ENCODE assay signal across 22 mouse cellular contexts in the genomic region with DNA sequence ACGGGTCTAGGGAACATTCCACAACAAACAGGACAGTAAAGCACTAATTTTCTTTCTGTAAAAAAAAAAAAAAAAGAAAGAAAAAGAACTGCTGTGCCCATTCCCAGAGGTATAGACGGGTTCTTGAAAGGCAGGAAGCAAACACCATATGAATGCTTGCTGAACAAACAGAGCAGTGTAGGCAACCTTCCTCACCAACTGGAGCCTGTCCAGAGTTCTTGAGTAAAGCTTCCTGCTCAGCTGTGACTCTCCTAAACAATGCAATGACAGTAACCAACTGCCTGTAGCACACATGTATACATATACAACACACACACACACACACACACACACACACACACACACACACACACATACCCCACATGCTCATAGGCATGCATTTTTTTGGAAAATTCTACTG. TPM values are rescaled to one million over a fixed set of nuclear protein-coding genes. Genes with fewer than 3 reads are reported as not detected.
DNase-seq lines count a peak whose midpoint lies in the region; ATAC-seq and TF ChIP-seq lines count a peak whose summit lies in the region.
"Had no signal": no experiment of that assay in that cellular context is flagged by ENCODE, and none has a peak within 500 bp of the region (broad histone marks: within the 10 kb centered on the region; RNA-seq: fewer than 3 reads in every experiment).

No protein-coding gene starts in this region.

- peak overlapping the region; percentile 27 to 47; a peak in 2 of 4 replicates for H3K27ac ChIP-seq in heart, embryonic 14.5 days (replicated peaks in 1 of 2; ENCODE audit: control insufficient read depth in 1 of 2, insufficient read depth in 1 of 2, low read depth in 2 of 2, low read length in 2 of 2)
- H3K27ac ChIP-seq in limb, embryonic 14.5 days (replicated peaks; ENCODE audit: low read depth, low read length), result no peak overlapping the region
- H3K27ac ChIP-seq in limb, embryonic 10.5 days, result no peak overlapping the region
- H3K27ac ChIP-seq in stomach, embryonic 16.5 days (ENCODE audit: low read length), result 0 out of 2 replicates have a peak overlapping the region, but pooled peaks have one; percentile 28
- H3K27ac ChIP-seq: forebrain, embryonic 12.5 days; hindbrain, embryonic 12.5 days; limb, embryonic 13.5 days; liver, embryonic 15.5 days; midbrain, embryonic 12.5 days had no signal

- 43% methylated on average over 2 of the region's 2 CpGs for WGBS in heart, embryonic 14.5 days
- WGBS in limb, embryonic 14.5 days, result 76% methylated on average over 2 of the region's 2 CpGs
- 79% methylated on average over 2 of the region's 2 CpGs for WGBS in limb, embryonic 10.5 days
- 53% methylated on average over 2 of the region's 2 CpGs for WGBS in stomach, embryonic 16.5 days

- DNase-seq in heart, adult 11 months, result no peak
- peak; percentile 7 for DNase-seq in limb, embryonic 14.5 days (ENCODE audit: low spot score)
- DNase-seq in limb, embryonic 10.5 days (ENCODE audit: low spot score), result no peak
- DNase-seq in NIH3T3 (ENCODE audit: low read depth), result peak; percentile 11
- no peak for DNase-seq in thymus, adult 18-20 months
- DNase-seq: adrenal gland, adult 2 months; cerebellum, adult 2 months; cerebellum, postnatal 36 days; gastrocnemius, postnatal 14 days; heart, postnatal 10 days; right cerebral cortex, postnatal 4 days; thymus, postnatal 4 days had no signal

- H3K27me3 ChIP-seq in heart, embryonic 14.5 days (ENCODE audit: control insufficient read depth, insufficient read depth, low read length), result no peaks in the 10 kb centered on the region
- no peaks in the 10 kb centered on the region for H3K27me3 ChIP-seq in limb, embryonic 14.5 days (ENCODE audit: control insufficient read depth, insufficient read depth, low read length)
- no peaks in the 10 kb centered on the region for H3K27me3 ChIP-seq in limb, embryonic 10.5 days (ENCODE audit: low read depth, poor library complexity, severe bottlenecking)
- H3K27me3 ChIP-seq in stomach, embryonic 16.5 days (ENCODE audit: control insufficient read depth, insufficient read depth, low read length), result no peaks in the 10 kb centered on the region
- H3K27me3 ChIP-seq: forebrain, embryonic 12.5 days; hindbrain, embryonic 12.5 days; limb, embryonic 13.5 days; liver, embryonic 15.5 days; midbrain, embryonic 12.5 days had no signal

- no peaks in the 10 kb centered on the region for H3K4me1 ChIP-seq in heart, embryonic 14.5 days (ENCODE audit: control insufficient read depth in 2 of 2, insufficient read depth in 2 of 2, low read length in 2 of 2)
- no peaks in the 10 kb centered on the region for H3K4me1 ChIP-seq in limb, embryonic 14.5 days (ENCODE audit: control insufficient read depth, insufficient read depth, low read length)
- H3K4me1 ChIP-seq in limb, embryonic 10.5 days, result no peaks in the 10 kb centered on the region
- H3K4me1 ChIP-seq in stomach, embryonic 16.5 days (ENCODE audit: control insufficient read depth, insufficient read depth, low read length), result no peaks in the 10 kb centered on the region
- H3K4me1 ChIP-seq: forebrain, embryonic 12.5 days; hindbrain, embryonic 12.5 days; limb, embryonic 13.5 days; liver, embryonic 15.5 days; midbrain, embryonic 12.5 days had no signal

- no peak overlapping the region for H3K4me2 ChIP-seq in heart, embryonic 14.5 days (ENCODE audit: low read length)
- no peak overlapping the region for H3K4me2 ChIP-seq in limb, embryonic 14.5 days (replicated peaks; ENCODE audit: low read depth, low read length, severe bottlenecking)
- H3K4me2 ChIP-seq in stomach, embryonic 16.5 days (ENCODE audit: low read depth, low read length), result no peak overlapping the region
- H3K4me2 ChIP-seq: forebrain, embryonic 12.5 days; hindbrain, embryonic 12.5 days; limb, embryonic 13.5 days; liver, embryonic 15.5 days; midbrain, embryonic 12.5 days had no signal

- ATAC-seq in heart, embryonic 14.5 days (ENCODE audit: insufficient number of reproducible peaks, insufficient read depth, low FRiP score, low read depth), result peak; percentile 50; the same call in 1 of the 2 replicates
- ATAC-seq in limb, embryonic 14.5 days (ENCODE audit: low FRiP score, low read depth), result no peak
- ATAC-seq in stomach, embryonic 16.5 days (ENCODE audit: insufficient read depth, low FRiP score), result peak; percentile 72; the same call in 1 of the 2 replicates

- no peak for TF ChIP-seq POLR2A in limb, embryonic 14.5 days (IDR thresholded peaks at IDR 0.05; ENCODE audit: borderline replicate concordance, extremely low read depth, insufficient read depth, insufficient read length)

- no peak overlapping the region for H3K4me3 ChIP-seq in heart, embryonic 14.5 days (ENCODE audit: control insufficient read depth in 1 of 2, insufficient read depth in 1 of 2, low read depth in 1 of 2, low read length in 2 of 2)
- no peak overlapping the region for H3K4me3 ChIP-seq in limb, embryonic 14.5 days (replicated peaks; ENCODE audit: low read length)
- H3K4me3 ChIP-seq in limb, embryonic 10.5 days, result no peak overlapping the region
- H3K4me3 ChIP-seq in stomach, embryonic 16.5 days (replicated peaks; ENCODE audit: low read length), result no peak overlapping the region
- H3K4me3 ChIP-seq: forebrain, embryonic 12.5 days; hindbrain, embryonic 12.5 days; limb, embryonic 13.5 days; liver, embryonic 15.5 days; midbrain, embryonic 12.5 days had no signal

- H3K9ac ChIP-seq in heart, embryonic 14.5 days (ENCODE audit: low read length), result no peak overlapping the region
- no peak overlapping the region for H3K9ac ChIP-seq in limb, embryonic 14.5 days (ENCODE audit: low read depth, low read length, severe bottlenecking)
- no peak overlapping the region for H3K9ac ChIP-seq in stomach, embryonic 16.5 days (ENCODE audit: low read length)
- H3K9ac ChIP-seq: forebrain, embryonic 12.5 days; hindbrain, embryonic 12.5 days; limb, embryonic 13.5 days; liver, embryonic 15.5 days; midbrain, embryonic 12.5 days had no signal

- no peaks in the 10 kb centered on the region for H3K9me3 ChIP-seq in heart, embryonic 14.5 days (ENCODE audit: control insufficient read depth, low read length)
- H3K9me3 ChIP-seq in limb, embryonic 14.5 days (ENCODE audit: control insufficient read depth, low read length), result no peaks in the 10 kb centered on the region
- H3K9me3 ChIP-seq in limb, embryonic 10.5 days (replicated peaks), result no peaks in the 10 kb centered on the region
- H3K9me3 ChIP-seq in stomach, embryonic 16.5 days (replicated peaks; ENCODE audit: control insufficient read depth, low read length), result no peaks in the 10 kb centered on the region
- H3K9me3 ChIP-seq: forebrain, embryonic 12.5 days; hindbrain, embryonic 12.5 days; limb, embryonic 13.5 days; liver, embryonic 15.5 days had no signal

- H3K36me3 ChIP-seq in heart, embryonic 14.5 days (ENCODE audit: control insufficient read depth, insufficient read depth, low read length), result no peaks in the 10 kb centered on the region
- no peaks in the 10 kb centered on the region for H3K36me3 ChIP-seq in limb, embryonic 14.5 days (ENCODE audit: control insufficient read depth, insufficient read depth, low read length)
- no peaks in the 10 kb centered on the region for H3K36me3 ChIP-seq in limb, embryonic 10.5 days
- H3K36me3 ChIP-seq in stomach, embryonic 16.5 days (ENCODE audit: control insufficient read depth, insufficient read depth, low read length), result no peaks in the 10 kb centered on the region
- H3K36me3 ChIP-seq: forebrain, embryonic 12.5 days; hindbrain, embryonic 12.5 days; limb, embryonic 13.5 days; liver, embryonic 15.5 days; midbrain, embryonic 12.5 days had no signal

RNA-seq across cellular contexts. Expression of a gene that starts 49.1 kb away (rescaled TPM):
- polyA plus RNA-seq in heart, embryonic 14.5 days (2014; fragmentation: Nextera tagmentation; extraction: Ambion mirVana), result not detected in 2 replicates
- 0.06 and 0.08 TPM in 2 replicates for polyA plus RNA-seq in limb, embryonic 14.5 days (2012; rRNA removed)
- polyA plus RNA-seq in limb, embryonic 14.5 days (2014; fragmentation: Nextera tagmentation; extraction: Ambion mirVana), result not detected in 2 replicates
- polyA plus RNA-seq in limb, embryonic 10.5 days (2016; fragmentation: Nextera tagmentation; extraction: Ambion mirVana), result not detected in 2 replicates
- not detected in 2 replicates for polyA plus RNA-seq in stomach, embryonic 16.5 days (2015; fragmentation: Nextera tagmentation; extraction: Ambion mirVana)
- polyA plus RNA-seq: C2C12; forebrain, embryonic 12.5 days; kidney, embryonic 14.5 days; limb, embryonic 13.5 days; liver, embryonic 15.5 days; neural tube, embryonic 11.5 days had no signal

Comparison
In these comparisons a context has a peak if more than half of its experiments do, and no peak if none do; other contexts are left out.
1. DNase-seq: peak in limb, embryonic 14.5 days (single experiment) and NIH3T3 (single experiment); none in heart, adult 11 months (single experiment), limb, embryonic 10.5 days (single experiment) and thymus, adult 18-20 months (0 of 2).
2. H3K27ac ChIP-seq: peak in heart, embryonic 14.5 days (2 of 2) and stomach, embryonic 16.5 days (single experiment); none in limb, embryonic 14.5 days (single experiment) and limb, embryonic 10.5 days (single experiment).